Mouse (Mus musculus): ENCODE measurements around the gene Gm815. TPM values are rescaled to one million over a fixed set of nuclear protein-coding genes. Genes with fewer than 3 reads are reported as not detected.

The Gm815 gene
- polyA plus RNA-seq, 1 experiment, result not detected

DNA sequence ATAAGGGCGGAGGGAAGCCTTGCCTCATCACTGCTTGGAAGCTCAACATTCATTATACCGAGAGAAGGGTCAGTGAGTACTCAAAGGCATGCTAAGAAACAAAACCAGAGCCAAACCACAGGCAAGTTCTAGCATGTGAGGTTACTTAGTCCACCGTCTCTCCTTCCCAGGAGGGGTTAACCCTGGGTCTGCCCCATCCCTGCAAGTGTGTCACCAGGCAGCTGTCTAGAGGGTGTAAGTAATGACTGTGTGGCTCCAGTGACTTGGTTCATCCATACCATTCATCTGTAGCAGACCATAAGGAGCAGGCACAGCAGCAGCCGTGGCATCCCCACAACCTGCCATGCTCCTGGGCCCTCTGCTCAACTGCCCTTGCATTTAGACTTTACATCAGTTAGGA, 5.8 kb upstream of the Gm815 start:
- Histone ChIP-seq H3K27ac (ENCODE audit: insufficient read depth, low read length) (no peak overlapping the region), H3K4me3 (replicated peaks; ENCODE audit: insufficient read depth, low read depth, low read length) (no peak overlapping the region), H3K4me1 (ENCODE audit: control insufficient read depth, insufficient read depth, low read length) (no peaks in the 10 kb centered on the region), H3K27me3 (ENCODE audit: control insufficient read depth, insufficient read depth, low read length) (no peaks in the 10 kb centered on the region)
- DNase-seq, result no peak
- TF ChIP-seq CTCF (IDR thresholded peaks at IDR 0.05; ENCODE audit: borderline replicate concordance, insufficient read depth, low read depth, low read length), result no peak
- no peak for TF ChIP-seq POLR2A (IDR thresholded peaks at IDR 0.05; ENCODE audit: borderline replicate concordance, insufficient read depth, low read length)
- WGBS, result 92% methylated on average over 4 of the region's 4 CpGs

DNA sequence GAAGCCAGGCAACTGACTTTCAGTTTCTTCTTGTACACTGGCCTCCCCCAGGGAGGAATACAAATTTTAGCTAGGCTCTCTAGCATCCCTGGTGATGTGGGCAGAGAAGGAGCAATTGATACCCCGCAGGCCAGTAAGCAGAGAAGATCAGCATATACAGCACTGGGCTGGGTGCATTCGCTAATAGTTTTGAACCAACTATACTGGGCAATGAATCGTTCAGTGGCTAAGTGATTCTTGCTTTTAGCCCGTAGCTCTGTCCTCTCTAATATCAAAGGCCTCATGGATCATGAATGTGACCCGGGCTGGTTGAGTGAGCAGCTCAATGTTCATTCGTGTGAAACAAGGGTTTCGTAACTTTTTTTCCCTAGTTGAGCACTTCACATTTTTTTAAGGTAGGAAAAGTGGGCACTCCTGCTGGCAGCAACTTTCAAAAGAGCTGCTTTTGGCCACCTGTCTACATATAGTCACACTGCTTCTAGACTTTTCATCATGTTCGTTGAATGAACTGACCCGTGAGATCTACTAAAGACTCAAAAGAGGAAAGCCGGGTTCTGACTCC, 3.7 kb upstream of the Gm815 start:
- H3K27ac ChIP-seq (ENCODE audit: insufficient read depth, low read length), result no peak overlapping the region
- no peaks in the 10 kb centered on the region for H3K4me1 ChIP-seq (ENCODE audit: control insufficient read depth, insufficient read depth, low read length)
- H3K4me3 ChIP-seq (replicated peaks; ENCODE audit: insufficient read depth, low read depth, low read length), result no peak overlapping the region
- DNase-seq, result no peak
- H3K27me3 ChIP-seq (ENCODE audit: control insufficient read depth, insufficient read depth, low read length), result no peaks in the 10 kb centered on the region
- TF ChIP-seq CTCF (IDR thresholded peaks at IDR 0.05; ENCODE audit: borderline replicate concordance, insufficient read depth, low read depth, low read length) (no peak), POLR2A (IDR thresholded peaks at IDR 0.05; ENCODE audit: borderline replicate concordance, insufficient read depth, low read length) (no peak)
- WGBS, result 89% methylated on average over 10 of the region's 10 CpGs

DNA sequence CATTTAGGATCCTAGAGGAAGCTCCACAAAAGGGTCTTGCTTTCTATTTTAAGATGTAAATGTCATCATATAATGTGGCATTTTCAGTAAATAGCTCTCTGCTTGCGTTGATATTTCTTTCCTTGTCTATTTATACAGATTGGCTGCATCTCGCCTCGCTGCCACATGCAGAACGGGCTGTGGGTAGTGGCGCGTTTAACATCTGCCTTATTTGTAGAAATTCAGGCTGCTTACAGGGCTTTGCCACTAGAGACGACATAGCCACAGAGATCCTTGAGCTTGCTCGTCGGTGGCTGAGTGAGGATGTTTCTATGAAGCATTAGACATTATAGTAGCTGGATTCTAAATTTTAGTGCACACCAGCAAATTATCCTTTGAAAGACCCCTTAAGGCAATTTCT, 2.5 kb downstream of the Gm815 start:
- Histone ChIP-seq H3K27ac (ENCODE audit: insufficient read depth, low read length) (no peak overlapping the region), H3K4me3 (replicated peaks; ENCODE audit: insufficient read depth, low read depth, low read length) (no peak overlapping the region), H3K4me1 (ENCODE audit: control insufficient read depth, insufficient read depth, low read length) (peaks cover 5% of the 10 kb centered on the region; the same call in 1 of the 2 replicates), H3K27me3 (ENCODE audit: control insufficient read depth, insufficient read depth, low read length) (no peaks in the 10 kb centered on the region)
- 0 out of 2 replicates have a peak, but pooled peaks have one; percentile 6 for TF ChIP-seq CTCF (IDR thresholded peaks at IDR 0.05; ENCODE audit: borderline replicate concordance, insufficient read depth, low read depth, low read length)
- no peak for TF ChIP-seq POLR2A (IDR thresholded peaks at IDR 0.05; ENCODE audit: borderline replicate concordance, insufficient read depth, low read length)
- 75% methylated on average over 9 of the region's 9 CpGs for WGBS
- no peak for DNase-seq

DNA sequence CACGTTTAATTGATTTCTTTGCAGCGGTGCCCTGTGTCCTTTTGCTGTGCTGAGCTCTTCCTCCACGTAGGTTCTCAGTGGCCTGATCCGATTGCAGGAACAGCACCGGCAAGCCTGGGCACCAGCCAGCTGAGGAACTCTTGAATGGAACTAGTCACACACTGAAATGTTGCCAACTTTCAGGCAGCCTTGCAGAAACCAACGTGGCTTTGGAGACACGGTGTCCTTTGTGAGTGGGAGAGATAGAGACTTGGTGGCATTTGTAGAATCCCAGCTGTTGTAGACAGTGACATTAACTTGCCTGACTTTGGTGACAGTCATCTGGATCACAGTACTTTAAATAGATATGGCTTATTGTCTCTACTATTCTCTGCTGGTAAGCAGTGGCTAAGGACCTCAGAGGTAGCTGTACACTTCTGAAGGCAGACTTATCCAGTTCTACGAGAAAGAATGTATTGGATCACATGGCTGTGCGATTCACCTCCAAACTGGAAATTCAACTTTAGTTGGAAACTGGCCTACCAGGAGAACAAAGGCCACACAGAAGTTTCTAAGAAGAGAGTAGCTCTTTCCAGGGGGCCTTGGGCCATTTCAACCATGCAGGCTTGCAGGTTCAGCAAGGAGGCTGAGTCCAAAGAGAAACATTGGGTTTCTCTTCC, 5.8 kb downstream of the Gm815 start:
- H3K4me1 ChIP-seq (ENCODE audit: control insufficient read depth, insufficient read depth, low read length), result peaks cover 5% of the 10 kb centered on the region; the same call in 1 of the 2 replicates
- 42% methylated on average over 9 of the region's 9 CpGs for WGBS
- H3K27me3 ChIP-seq (ENCODE audit: control insufficient read depth, insufficient read depth, low read length), result no peaks in the 10 kb centered on the region
- DNase-seq, result no peak
- H3K27ac ChIP-seq (ENCODE audit: insufficient read depth, low read length), result no peak overlapping the region
- TF ChIP-seq POLR2A (IDR thresholded peaks at IDR 0.05; ENCODE audit: borderline replicate concordance, insufficient read depth, low read length) (no peak), CTCF (IDR thresholded peaks at IDR 0.05; ENCODE audit: borderline replicate concordance, insufficient read depth, low read depth, low read length) (no peak)
- no peak overlapping the region for H3K4me3 ChIP-seq (replicated peaks; ENCODE audit: insufficient read depth, low read depth, low read length)

DNA sequence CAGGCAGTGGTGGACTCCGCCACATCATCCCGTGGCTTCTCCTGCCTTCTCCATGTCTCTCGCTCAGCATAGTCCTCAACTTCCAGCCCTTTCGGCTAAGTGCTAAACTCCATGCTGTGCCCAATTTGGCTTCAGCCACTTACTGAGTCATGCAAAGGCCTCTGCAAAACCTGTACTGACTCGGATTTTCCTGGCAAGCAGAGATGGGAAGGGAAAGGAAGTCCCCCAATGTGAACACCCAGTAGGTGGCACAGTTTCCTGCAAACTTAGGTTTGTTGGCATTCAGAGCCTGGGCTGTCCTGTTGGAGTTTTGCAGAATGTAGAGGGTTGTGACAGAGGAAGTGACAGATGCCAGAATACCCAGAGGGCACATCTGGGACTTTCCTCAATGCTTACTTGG, 7.2 kb downstream of the Gm815 start:
- no peaks in the 10 kb centered on the region for H3K27me3 ChIP-seq (ENCODE audit: control insufficient read depth, insufficient read depth, low read length)
- peak; percentile 16 to 35 for DNase-seq
- TF ChIP-seq CTCF (IDR thresholded peaks at IDR 0.05; ENCODE audit: borderline replicate concordance, insufficient read depth, low read depth, low read length), result no peak
- no peak for TF ChIP-seq POLR2A (IDR thresholded peaks at IDR 0.05; ENCODE audit: borderline replicate concordance, insufficient read depth, low read length)
- no peak overlapping the region for H3K27ac ChIP-seq (ENCODE audit: insufficient read depth, low read length)
- H3K4me3 ChIP-seq (replicated peaks; ENCODE audit: insufficient read depth, low read depth, low read length), result no peak overlapping the region
- peaks cover 5% of the 10 kb centered on the region; the same call in 1 of the 2 replicates for H3K4me1 ChIP-seq (ENCODE audit: control insufficient read depth, insufficient read depth, low read length)
- WGBS, result 35% methylated on average over 5 of the region's 5 CpGs

DNA sequence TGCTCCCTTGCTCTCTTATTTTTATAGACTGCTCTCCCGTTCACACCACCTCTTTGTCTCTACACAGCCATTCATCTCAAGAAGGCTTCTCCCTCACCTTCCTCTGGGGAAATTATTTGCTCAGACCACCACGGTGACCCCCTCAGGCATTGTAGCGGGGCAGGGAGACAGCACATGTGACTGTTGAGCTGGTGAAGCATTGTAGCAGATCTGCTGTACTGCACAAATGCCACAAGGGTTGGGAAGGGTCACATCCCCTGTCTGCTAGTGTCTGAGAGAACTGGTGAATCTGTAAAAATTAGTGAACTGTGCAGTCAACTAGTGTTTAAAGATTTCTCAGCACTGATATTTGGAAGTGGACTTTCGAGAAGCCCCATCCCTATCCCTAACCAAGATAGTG, 16.5 kb downstream of the Gm815 start:
- no peaks in the 10 kb centered on the region for H3K4me1 ChIP-seq (ENCODE audit: control insufficient read depth, insufficient read depth, low read length)
- H3K27ac ChIP-seq (ENCODE audit: insufficient read depth, low read length), result no peak overlapping the region
- DNase-seq, result no peak
- 75% methylated on average over 4 of the region's 4 CpGs for WGBS
- no peak for TF ChIP-seq POLR2A (IDR thresholded peaks at IDR 0.05; ENCODE audit: borderline replicate concordance, insufficient read depth, low read length)
- no peak for TF ChIP-seq CTCF (IDR thresholded peaks at IDR 0.05; ENCODE audit: borderline replicate concordance, insufficient read depth, low read depth, low read length)
- H3K27me3 ChIP-seq (ENCODE audit: control insufficient read depth, insufficient read depth, low read length), result no peaks in the 10 kb centered on the region
- H3K4me3 ChIP-seq (replicated peaks; ENCODE audit: insufficient read depth, low read depth, low read length), result no peak overlapping the region

DNA sequence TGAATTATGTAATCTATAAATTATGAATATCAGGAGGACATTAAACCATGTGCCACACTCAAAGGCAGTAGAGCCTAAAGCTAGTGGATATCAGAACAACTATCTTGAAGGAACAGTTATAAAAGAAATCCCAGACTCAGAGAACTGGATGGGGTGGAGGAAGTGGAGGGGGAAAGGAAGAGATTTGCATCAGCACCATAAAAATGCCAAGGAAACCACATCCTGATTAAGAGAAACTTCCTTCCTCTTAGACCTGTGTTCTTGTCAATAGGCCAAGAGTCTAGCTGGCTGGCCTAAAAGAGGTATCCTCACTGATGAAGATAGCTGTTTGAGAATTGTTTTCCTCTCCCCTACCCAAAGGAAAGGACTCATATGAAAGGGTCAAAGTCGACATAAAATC, 28.6 kb downstream of the Gm815 start:
- WGBS, result 72% methylated on average over 1 of the region's 1 CpGs

DNA sequence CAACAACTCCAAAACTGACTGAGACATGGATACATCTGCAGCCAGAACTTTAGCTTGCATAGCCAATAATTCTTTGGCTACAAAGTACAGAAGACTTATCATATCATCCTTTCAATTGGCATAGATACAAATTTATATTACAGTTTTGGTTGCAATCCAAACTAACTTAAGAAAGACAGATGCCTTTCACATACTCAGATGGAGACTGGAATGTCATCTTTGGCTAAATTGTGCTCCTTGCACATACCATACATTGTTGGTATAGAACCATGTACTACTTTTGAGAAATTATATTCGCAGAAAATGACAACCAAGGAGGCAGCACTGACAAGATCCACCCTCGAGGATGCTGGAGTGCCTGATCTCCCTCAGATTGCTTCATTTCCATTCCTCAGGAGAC, 35.1 kb downstream of the Gm815 start:
- TF ChIP-seq POLR2A (IDR thresholded peaks at IDR 0.05; ENCODE audit: borderline replicate concordance, insufficient read depth, low read length) (no peak), CTCF (IDR thresholded peaks at IDR 0.05; ENCODE audit: borderline replicate concordance, insufficient read depth, low read depth, low read length) (no peak)
- H3K27me3 ChIP-seq (ENCODE audit: control insufficient read depth, insufficient read depth, low read length), result no peaks in the 10 kb centered on the region
- DNase-seq, result no peak
- H3K27ac ChIP-seq (ENCODE audit: insufficient read depth, low read length), result no peak overlapping the region
- no peak overlapping the region for H3K4me3 ChIP-seq (replicated peaks; ENCODE audit: insufficient read depth, low read depth, low read length)
- no peaks in the 10 kb centered on the region for H3K4me1 ChIP-seq (ENCODE audit: control insufficient read depth, insufficient read depth, low read length)
- WGBS, result 56% methylated on average over 2 of the region's 2 CpGs

More for the DNA sequence above, 28.6 kb downstream of the Gm815 start:
- Histone ChIP-seq H3K27ac (ENCODE audit: insufficient read depth, low read length) (no peak overlapping the region), H3K4me3 (replicated peaks; ENCODE audit: insufficient read depth, low read depth, low read length) (no peak overlapping the region), H3K27me3 (ENCODE audit: control insufficient read depth, insufficient read depth, low read length) (no peaks in the 10 kb centered on the region), H3K4me1 (ENCODE audit: control insufficient read depth, insufficient read depth, low read length) (no peaks in the 10 kb centered on the region)
- no peak for DNase-seq
- TF ChIP-seq POLR2A (IDR thresholded peaks at IDR 0.05; ENCODE audit: borderline replicate concordance, insufficient read depth, low read length), result no peak
- TF ChIP-seq CTCF (IDR thresholded peaks at IDR 0.05; ENCODE audit: borderline replicate concordance, insufficient read depth, low read depth, low read length), result no peak

Measured in cerebellum, adult 2 months (tissue).